Mouse (Mus musculus): Measurements from ENCODE around the gene Gm20683. TPM values are rescaled to one million over a fixed set of nuclear protein-coding genes. Genes with fewer than 3 reads are reported as not detected.

Gm20683 gene
- total and polyA plus RNA-seq, 3 experiments = 4.9 to 6.8 TPM; not detected in 1

GRCm38 (mm10) chr17:25831451-25832281 is 9.9 kb downstream of the Gm20683 start (continued):
- TF ChIP-seq GABPA (IDR thresholded peaks at IDR 0.05; ENCODE audit: low read depth, low read length) (no peak), TCF12 (IDR thresholded peaks at IDR 0.05; ENCODE audit: low read depth, low read length) (no peak), MYB (IDR thresholded peaks at IDR 0.05; ENCODE audit: low read depth, low read length) (0 out of 2 replicates have a peak, but pooled peaks have one; percentile 14)

- Histone ChIP-seq H3K36me3 (ENCODE audit: control insufficient read depth in 1 of 2, insufficient read depth in 2 of 2, low read length in 2 of 2) (peaks cover 0 to 13% of the 10 kb centered on the region in 2 experiments; a peak in 2 of 4 replicates), H3K9ac (ENCODE audit: control insufficient read depth, low read depth, low read length, poor library complexity, severe bottlenecking) (peak overlapping the region; percentile 94; the same call in 1 of the 2 replicates), H3K9me3 (replicated peaks; ENCODE audit: insufficient read depth, low read length) (no peaks in the 10 kb centered on the region), H3K27ac (ENCODE audit: control insufficient read depth, low read depth, low read length) (no peak overlapping the region), H3K4me1 (ENCODE audit: control insufficient read depth in 1 of 2, insufficient read depth in 2 of 2, low read length in 2 of 2) (peaks cover 2 to 37% of the 10 kb centered on the region in 2 experiments; a peak in 3 of 4 replicates), H3K4me3 (ENCODE audit: control insufficient read depth in 1 of 2, insufficient read depth in 1 of 2, low read depth in 2 of 2, low read length in 2 of 2) (peak overlapping the region in 1 of 2 experiments; percentile 80; a peak in 2 of 4 replicates), H3K27me3 (ENCODE audit: control insufficient read depth in 1 of 2, insufficient read depth in 2 of 2, low read length in 2 of 2) (no peaks in the 10 kb centered on the region), H3K79me2 (ENCODE audit: control insufficient read depth, insufficient read depth, low read length, poor library complexity) (peaks cover 58% of the 10 kb centered on the region)
- DNase-seq (ENCODE audit: low read depth, low spot score) = no peak
- TF ChIP-seq POLR2A (IDR thresholded peaks at IDR 0.05; ENCODE audit: control insufficient read depth in 1 of 2, insufficient read depth in 1 of 2, low read depth in 1 of 2, low read length in 2 of 2, poor library complexity in 1 of 2) = 0 out of 4 replicates have a peak, but pooled peaks of 1 of the 2 experiments have one; percentile 5
- TF ChIP-seq ZMIZ1 (IDR thresholded peaks at IDR 0.05; ENCODE audit: low read depth, low read length) = no peak; the same call in 1 of the 2 replicates
Measured at GRCm38 (mm10) chr17:25830806-25831431, 10.6 kb downstream of the Gm20683 start.

- H3K79me2 ChIP-seq (ENCODE audit: control insufficient read depth, insufficient read depth, low read length, poor library complexity) = peaks cover 63% of the 10 kb centered on the region
- no peak overlapping the region for H3K4me3 ChIP-seq (ENCODE audit: control insufficient read depth in 1 of 2, insufficient read depth in 1 of 2, low read depth in 2 of 2, low read length in 2 of 2)
- DNase-seq (ENCODE audit: low read depth, low spot score) = no peak
- no peaks in the 10 kb centered on the region for H3K27me3 ChIP-seq (ENCODE audit: control insufficient read depth in 1 of 2, insufficient read depth in 2 of 2, low read length in 2 of 2)
- peak; percentile 41; the same call in 1 of the 2 replicates for TF ChIP-seq POLR2AphosphoS2 (IDR thresholded peaks at IDR 0.05; ENCODE audit: low read length)
- TF ChIP-seq ZMIZ1 (IDR thresholded peaks at IDR 0.05; ENCODE audit: low read depth, low read length) = peak; percentile 50
- no peak for TF ChIP-seq RCOR1 (IDR thresholded peaks at IDR 0.05; ENCODE audit: low read depth, low read length)
- no peak overlapping the region for H3K27ac ChIP-seq (ENCODE audit: control insufficient read depth, low read depth, low read length)
- no peak overlapping the region; the same call in 1 of the 2 replicates for H3K9ac ChIP-seq (ENCODE audit: control insufficient read depth, low read depth, low read length, poor library complexity, severe bottlenecking)
- peaks cover 2 to 41% of the 10 kb centered on the region in 2 experiments; a peak in 3 of 4 replicates for H3K4me1 ChIP-seq (ENCODE audit: control insufficient read depth in 1 of 2, insufficient read depth in 2 of 2, low read length in 2 of 2)
- no peaks in the 10 kb centered on the region for H3K9me3 ChIP-seq (replicated peaks; ENCODE audit: insufficient read depth, low read length)
- peaks cover 0 to 13% of the 10 kb centered on the region in 2 experiments; a peak in 2 of 4 replicates for H3K36me3 ChIP-seq (ENCODE audit: control insufficient read depth in 1 of 2, insufficient read depth in 2 of 2, low read length in 2 of 2)
Measured at GRCm38 (mm10) chr17:25830200-25830753, 11.3 kb downstream of the Gm20683 start.

- Histone ChIP-seq H3K79me2 (ENCODE audit: control insufficient read depth, insufficient read depth, low read length, poor library complexity) (peaks cover 66% of the 10 kb centered on the region), H3K4me3 (ENCODE audit: control insufficient read depth in 1 of 2, insufficient read depth in 1 of 2, low read depth in 2 of 2, low read length in 2 of 2) (peak overlapping the region; percentile 81 to 89), H3K9ac (ENCODE audit: control insufficient read depth, low read depth, low read length, poor library complexity, severe bottlenecking) (peak overlapping the region; percentile 83), H3K9me3 (replicated peaks; ENCODE audit: insufficient read depth, low read length) (no peaks in the 10 kb centered on the region), H3K4me1 (ENCODE audit: control insufficient read depth in 1 of 2, insufficient read depth in 2 of 2, low read length in 2 of 2) (peaks cover 2 to 46% of the 10 kb centered on the region in 2 experiments; a peak in 3 of 4 replicates), H3K27me3 (ENCODE audit: control insufficient read depth in 1 of 2, insufficient read depth in 2 of 2, low read length in 2 of 2) (no peaks in the 10 kb centered on the region), H3K36me3 (ENCODE audit: control insufficient read depth in 1 of 2, insufficient read depth in 2 of 2, low read length in 2 of 2) (peaks cover 0 to 13% of the 10 kb centered on the region in 2 experiments; a peak in 2 of 4 replicates), H3K27ac (ENCODE audit: control insufficient read depth, low read depth, low read length) (peak overlapping the region; percentile 72)
- DNase-seq (ENCODE audit: low read depth, low spot score) = no peak
- TF ChIP-seq BHLHE40 (IDR thresholded peaks at IDR 0.05; ENCODE audit: borderline replicate concordance, low read depth, low read length) (no peak), CTCF (IDR thresholded peaks at IDR 0.05 in 2 of 3, conservative IDR thresholded peaks at IDR 0.05 in 1 of 3; ENCODE audit: control insufficient read depth in 1 of 3, insufficient read depth in 1 of 3, low read depth in 2 of 3, low read length in 3 of 3, poor library complexity in 1 of 3, severe bottlenecking in 1 of 3) (no peak), TAL1 (IDR thresholded peaks at IDR 0.05; ENCODE audit: low read length) (no peak), JUND (IDR thresholded peaks at IDR 0.05; ENCODE audit: low read depth, low read length) (no peak), TBP (IDR thresholded peaks at IDR 0.05; ENCODE audit: low read depth, low read length) (no peak), POLR2AphosphoS2 (IDR thresholded peaks at IDR 0.05; ENCODE audit: low read length) (peak; percentile 12; the same call in 1 of the 2 replicates), GATA1 (IDR thresholded peaks at IDR 0.05; ENCODE audit: low read depth, low read length) (no peak)
Measured at GRCm38 (mm10) chr17:25829558-25830017, 12.0 kb downstream of the Gm20683 start.
